Mouse (Mus musculus) liver, embryonic 13.5 days (tissue): ENCODE data around the gene Pappa2. TPM values are rescaled to one million over a fixed set of nuclear protein-coding genes. Genes with fewer than 3 reads are reported as not detected.

Source experiments
- ATAC-seq: fragments of 200-750 bp; cut with Nextera tagmentation; 2 replicates; pipeline ENCODE4 v1.8.0; 2017; ENCODE audit warnings: low read depth, mild to moderate bottlenecking, moderate number of reproducible peaks, moderate library complexity
- DNase-seq: peaks from one replicate; pipeline ENCODE4 v3.0.0; 2022
- H3K27ac ChIP-seq: fragments of 300-500 bp; sonication (generic); 2 replicates; pipeline ENCODE4 v1.5.1; 2015; ENCODE audit warnings: moderate library complexity, mild to moderate bottlenecking, inconsistent platforms
- H3K27me3 ChIP-seq: fragments of 300-500 bp; sonication (generic); 2 replicates; pipeline ENCODE4 v1.6.1; 2015; ENCODE audit warnings: mild to moderate bottlenecking, inconsistent platforms
- H3K36me3 ChIP-seq: fragments of 300-500 bp; sonication (generic); 2 replicates; pipeline ENCODE4 v1.6.1; 2015; ENCODE audit warnings: mild to moderate bottlenecking, inconsistent platforms
- H3K4me1 ChIP-seq: fragments of 300-500 bp; sonication (generic); replicated peaks from 2 replicates; pipeline ENCODE4 v1.6.1; 2015; ENCODE audit warnings: inconsistent platforms
- H3K4me2 ChIP-seq: fragments of 300-500 bp; sonication (generic); 2 replicates; pipeline ENCODE4 v1.6.1; 2015; ENCODE audit warnings: inconsistent platforms, mild to moderate bottlenecking, moderate library complexity
- H3K4me3 ChIP-seq: fragments of 300-500 bp; sonication (generic); replicated peaks from 2 replicates; pipeline ENCODE4 v1.5.1; 2015; ENCODE audit warnings: mild to moderate bottlenecking, inconsistent platforms
- H3K9ac ChIP-seq: fragments of 300-500 bp; sonication (generic); 2 replicates; pipeline ENCODE4 v1.6.1; 2015; ENCODE audit warnings: mild to moderate bottlenecking, inconsistent platforms
- H3K9me3 ChIP-seq: fragments of 300-500 bp; sonication (generic); replicated peaks from 2 replicates; pipeline ENCODE4 v1.6.1; 2016; ENCODE audit warnings: inconsistent platforms
- WGBS: fragments of 180-500 bp; shearing (Covaris S2); methylation state at CpG from one replicate; pipeline ENCODE4 v1.1.7; 2015; ENCODE audit not compliant: insufficient replicate concordance; 5-methylcytosine and 5-hydroxymethylcytosine counted together
- polyA plus RNA-seq: library from polyadenylated mRNA; unstranded; fragments of >200 nt; fragmentation: Nextera tagmentation; extraction: Ambion mirVana; gene quantifications from 2 replicates; pipeline ENCODE4 v1.2.1, GENCODE M21; 2015

Gene Pappa2
- polyA plus RNA-seq: 0.02 TPM in 1 of 2 replicates, not detected in the other

DNA sequence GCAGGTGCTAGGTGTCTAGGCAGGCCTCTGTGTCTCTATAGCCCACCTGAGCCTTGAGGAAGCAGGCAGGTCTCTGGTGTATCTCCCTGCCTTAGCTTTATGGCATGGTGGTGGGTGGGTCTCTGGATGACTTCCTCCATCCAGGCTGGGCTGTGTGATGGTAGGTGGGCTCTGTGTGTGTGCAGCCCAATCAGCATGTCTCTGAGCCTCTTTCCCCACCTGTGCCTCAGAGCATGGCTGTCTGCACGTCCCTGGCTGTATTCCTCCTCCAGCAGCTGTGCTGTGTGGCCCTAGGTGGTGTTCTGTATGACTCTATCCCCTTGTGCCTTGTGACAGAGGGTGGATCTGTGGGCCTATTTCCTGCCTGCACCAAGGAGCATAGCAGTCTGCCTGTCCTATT is at the start of gene Pappa2:
TSS of gene Pappa2 (minus strand) at position 101 of the 400 bp plus-strand sequence.
- H3K27ac ChIP-seq: no peak within 1 kb of the TSS
- no peaks in the 10 kb centered on the region for H3K4me1 ChIP-seq
- 19% methylated on average over 1 of the region's 1 CpGs for WGBS
- no peaks in the 10 kb centered on the region for H3K36me3 ChIP-seq
- ATAC-seq (no peak), DNase-seq (no peak)
- no peak within 1 kb of the TSS for H3K9ac ChIP-seq
- no peak within 1 kb of the TSS for H3K4me2 ChIP-seq
- no peaks in the 10 kb centered on the region for H3K9me3 ChIP-seq
- H3K4me3 ChIP-seq: no peak within 1 kb of the TSS
- H3K27me3 ChIP-seq: no peaks in the 10 kb centered on the region

DNA sequence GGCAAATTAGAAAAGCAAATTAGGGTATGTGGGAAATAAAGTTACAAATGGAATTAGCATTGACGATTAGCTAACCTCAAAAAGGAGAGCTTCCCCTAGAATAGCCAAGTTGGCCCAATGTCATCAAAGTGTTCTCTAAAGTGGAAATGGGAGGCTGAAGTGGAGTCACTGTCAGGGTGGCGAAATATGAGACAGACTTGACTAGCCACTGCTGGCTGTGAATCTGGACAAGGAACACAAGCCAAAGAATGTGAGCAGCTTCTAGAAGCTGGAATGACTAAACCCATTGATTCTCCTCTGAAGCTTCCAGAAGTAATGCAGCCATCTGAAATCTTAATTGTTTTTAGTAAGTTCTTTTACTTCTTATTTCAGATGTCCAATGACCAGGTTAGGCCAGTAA is 48.8 kb upstream of the Pappa2 start:
- DNase-seq: no peak
- Histone ChIP-seq H3K36me3 (no peaks in the 10 kb centered on the region), H3K27ac (no peak overlapping the region), H3K27me3 (no peaks in the 10 kb centered on the region), H3K4me2 (no peak overlapping the region), H3K4me3 (no peak overlapping the region), H3K9me3 (no peaks in the 10 kb centered on the region), H3K4me1 (no peaks in the 10 kb centered on the region), H3K9ac (no peak overlapping the region)
- 68% methylated on average over 2 of the region's 2 CpGs for WGBS
- no peak for ATAC-seq

DNA sequence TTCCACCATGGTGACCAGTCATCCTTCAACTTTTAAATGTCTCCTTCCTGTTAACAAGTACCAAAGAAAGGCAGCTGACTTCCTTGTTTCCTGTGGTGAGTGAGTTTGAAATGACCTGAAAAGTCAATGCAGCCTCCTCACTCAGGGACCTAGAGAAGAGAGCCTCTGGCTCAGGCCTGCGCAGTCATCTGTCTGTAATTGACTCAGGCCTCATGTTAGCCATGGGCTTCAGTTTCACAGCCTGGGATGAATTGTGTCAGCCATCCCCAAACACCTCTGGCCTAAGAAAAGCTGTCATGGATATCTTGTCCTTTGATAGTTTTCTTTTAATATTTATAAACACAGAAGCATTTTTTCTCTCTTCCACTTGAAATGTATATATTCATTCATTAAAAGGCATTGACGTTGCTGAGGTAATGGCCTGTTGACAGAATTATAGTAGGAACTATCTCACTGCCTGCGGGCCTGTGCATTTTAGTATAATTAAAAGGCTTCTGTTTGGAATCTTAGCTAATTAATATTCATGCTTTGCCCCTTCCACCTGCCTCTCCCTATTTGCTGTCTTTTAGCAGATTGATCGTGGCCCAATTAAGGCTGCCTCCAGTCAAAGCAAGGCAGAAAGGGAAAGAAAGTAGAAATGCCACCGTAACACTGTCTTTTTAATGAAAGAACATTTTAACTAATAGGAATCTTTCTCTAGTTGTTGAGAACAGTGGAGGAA is 34.8 kb upstream of the Pappa2 start:
- Histone ChIP-seq H3K4me1 (no peaks in the 10 kb centered on the region), H3K36me3 (no peaks in the 10 kb centered on the region), H3K9me3 (no peaks in the 10 kb centered on the region), H3K4me3 (no peak overlapping the region), H3K9ac (no peak overlapping the region), H3K4me2 (no peak overlapping the region), H3K27ac (no peak overlapping the region), H3K27me3 (no peaks in the 10 kb centered on the region)
- ATAC-seq: no peak
- 73% methylated on average over 5 of the region's 5 CpGs for WGBS
- no peak for DNase-seq

DNA sequence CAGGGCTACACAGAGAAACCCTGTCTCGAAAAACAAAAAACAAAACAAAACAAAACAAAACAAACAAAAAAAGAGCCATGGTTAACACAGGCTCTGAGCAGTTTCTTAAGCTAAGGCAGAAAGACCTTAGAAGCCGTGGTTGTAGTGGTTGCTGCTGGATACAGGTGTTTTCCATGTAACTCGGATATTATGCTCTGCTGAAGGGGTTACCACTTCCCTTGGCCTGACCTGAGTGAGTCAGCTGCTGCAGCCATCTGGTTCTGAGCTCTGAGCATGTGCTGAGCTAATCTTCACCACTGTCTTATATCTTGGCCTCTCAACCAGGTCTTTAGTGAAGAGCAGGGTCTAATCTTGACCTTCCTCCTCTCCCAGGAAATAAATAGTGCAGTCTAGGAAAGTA is 6.8 kb upstream of the Pappa2 start:
- H3K27me3 ChIP-seq: no peaks in the 10 kb centered on the region
- no peak overlapping the region for H3K27ac ChIP-seq
- ATAC-seq (no peak), DNase-seq (no peak)
- H3K4me3 ChIP-seq: no peak overlapping the region
- no peak overlapping the region for H3K9ac ChIP-seq
- no peaks in the 10 kb centered on the region for H3K4me1 ChIP-seq
- H3K36me3 ChIP-seq: no peaks in the 10 kb centered on the region
- H3K9me3 ChIP-seq: no peaks in the 10 kb centered on the region
- 47% methylated on average over 3 of the region's 3 CpGs for WGBS
- H3K4me2 ChIP-seq: no peak overlapping the region

DNA sequence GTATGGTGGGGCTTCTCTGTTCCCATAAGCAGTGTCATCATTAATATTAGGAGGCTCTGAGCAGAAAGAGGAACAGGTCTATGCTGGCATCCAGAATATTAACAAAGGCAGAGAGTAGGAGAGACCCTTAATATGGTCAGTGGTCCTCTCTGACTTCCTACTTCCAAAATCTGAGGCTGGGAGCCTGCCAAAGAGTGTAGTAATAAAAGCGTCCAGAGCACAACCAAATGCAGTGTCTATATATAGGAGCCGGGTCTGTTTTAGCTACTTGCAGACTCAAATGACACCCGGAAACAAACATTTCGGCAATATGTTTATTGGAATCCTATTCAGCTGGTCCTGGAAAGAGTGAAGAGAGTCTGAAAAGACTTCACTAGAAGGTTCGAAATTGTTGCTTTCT is 17.9 kb downstream of the Pappa2 start:
- no peak overlapping the region for H3K27ac ChIP-seq
- no peaks in the 10 kb centered on the region for H3K27me3 ChIP-seq
- no peak for DNase-seq
- H3K4me1 ChIP-seq: no peaks in the 10 kb centered on the region
- no peaks in the 10 kb centered on the region for H3K36me3 ChIP-seq
- no peak overlapping the region for H3K4me3 ChIP-seq
- 59% methylated on average over 5 of the region's 5 CpGs for WGBS
- no peaks in the 10 kb centered on the region for H3K9me3 ChIP-seq
- no peak for ATAC-seq
- no peak overlapping the region for H3K9ac ChIP-seq
- H3K4me2 ChIP-seq: no peak overlapping the region

DNA sequence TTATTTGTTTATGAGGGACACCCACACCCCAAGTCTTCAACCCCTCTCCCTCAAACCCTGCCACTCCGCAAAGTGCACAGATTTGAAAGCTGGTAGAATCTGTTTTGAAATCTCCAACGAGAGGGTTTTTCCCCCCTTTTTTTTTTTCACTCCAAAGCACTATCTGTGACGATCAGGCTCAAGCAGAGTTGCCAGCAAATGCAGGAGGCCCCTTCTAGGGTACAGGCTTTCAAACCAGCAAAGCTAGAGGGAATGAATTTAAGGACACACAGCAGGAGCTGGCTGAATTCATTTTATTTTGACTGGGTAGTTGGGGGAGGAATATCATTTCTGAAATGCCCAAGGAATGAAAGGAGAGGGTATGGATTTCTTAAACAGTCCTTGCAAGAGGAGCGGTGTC is 19.3 kb downstream of the Pappa2 start:
- ATAC-seq: no peak

DNA sequence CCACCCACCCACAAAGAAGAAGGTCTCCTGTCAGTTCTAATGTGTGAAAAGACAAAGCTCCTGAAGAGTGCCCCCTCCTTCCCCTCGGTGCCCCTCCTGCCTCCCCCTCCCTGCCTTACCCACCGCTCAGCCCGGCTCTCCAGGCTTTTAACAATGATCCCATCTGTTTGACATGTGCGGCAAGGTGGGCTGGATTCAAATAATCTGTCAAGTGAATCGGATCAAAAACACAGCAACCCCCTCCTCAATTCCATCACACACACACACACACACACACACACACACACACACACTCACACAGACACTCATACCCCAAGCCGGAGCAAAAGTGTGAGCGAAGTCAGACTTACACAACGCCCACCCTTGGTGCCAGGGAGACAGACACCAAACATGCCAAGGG is 19.7 kb downstream of the Pappa2 start:
- Histone ChIP-seq H3K27ac (no peak overlapping the region), H3K4me3 (no peak overlapping the region), H3K9ac (no peak overlapping the region), H3K4me2 (no peak overlapping the region), H3K36me3 (no peaks in the 10 kb centered on the region), H3K4me1 (no peaks in the 10 kb centered on the region), H3K27me3 (no peaks in the 10 kb centered on the region), H3K9me3 (no peaks in the 10 kb centered on the region)
- no peak for ATAC-seq
- 32% methylated on average over 8 of the region's 8 CpGs for WGBS
- no peak for DNase-seq

More for the DNA sequence above, 19.3 kb downstream of the Pappa2 start:
- Histone ChIP-seq H3K9ac (no peak overlapping the region), H3K4me3 (no peak overlapping the region), H3K9me3 (no peaks in the 10 kb centered on the region), H3K27me3 (no peaks in the 10 kb centered on the region), H3K36me3 (no peaks in the 10 kb centered on the region), H3K4me2 (no peak overlapping the region), H3K27ac (no peak overlapping the region), H3K4me1 (no peaks in the 10 kb centered on the region)
- 31% methylated on average over 4 of the region's 4 CpGs for WGBS
- DNase-seq: no peak

DNA sequence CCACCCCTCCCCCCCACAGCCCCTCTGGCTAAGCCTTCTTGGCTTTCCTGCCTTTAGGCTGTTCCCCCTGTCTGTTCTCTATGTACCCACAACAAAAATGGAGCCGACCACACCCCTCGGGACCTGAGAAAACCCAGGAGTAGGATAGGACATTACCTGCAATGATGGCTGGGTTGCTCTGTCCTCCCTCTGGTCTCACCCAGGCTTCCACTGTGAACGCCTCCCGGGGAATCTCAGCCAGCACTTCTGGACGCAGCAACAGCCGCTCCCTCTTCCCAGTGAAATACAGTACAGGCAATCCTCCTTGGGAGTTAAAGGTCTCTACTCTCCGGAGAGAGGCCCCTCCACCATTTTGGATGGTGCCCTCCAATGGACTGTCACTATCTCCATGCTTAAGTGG is 23.9 kb downstream of the Pappa2 start:
- no peaks in the 10 kb centered on the region for H3K36me3 ChIP-seq
- H3K27ac ChIP-seq: no peak overlapping the region
- H3K9ac ChIP-seq: no peak overlapping the region
- H3K4me1 ChIP-seq: no peaks in the 10 kb centered on the region
- WGBS: 61% methylated on average over 7 of the region's 7 CpGs
- no peaks in the 10 kb centered on the region for H3K27me3 ChIP-seq
- DNase-seq (no peak), ATAC-seq (no peak)
- H3K9me3 ChIP-seq: no peaks in the 10 kb centered on the region
- no peak overlapping the region for H3K4me2 ChIP-seq
- H3K4me3 ChIP-seq: no peak overlapping the region

DNA sequence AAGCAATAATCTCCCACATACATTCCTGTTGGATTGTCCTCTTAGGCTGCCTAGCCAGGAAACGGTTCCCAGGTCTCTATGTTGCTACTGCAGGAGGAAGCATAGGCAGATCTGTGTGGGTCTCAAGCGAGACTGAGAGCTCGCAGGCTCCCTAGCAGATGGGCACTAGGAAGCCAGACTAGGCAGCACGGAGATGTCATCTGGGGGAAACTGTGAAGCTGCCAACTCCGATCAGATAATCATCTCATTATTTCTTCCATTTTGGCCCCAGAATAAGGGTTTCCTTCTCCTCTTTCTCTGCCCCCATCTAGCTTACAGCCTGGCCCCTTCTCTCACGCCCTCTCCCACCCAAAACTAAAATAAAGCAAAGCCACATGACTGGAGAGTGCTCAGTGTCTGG is 25.5 kb downstream of the Pappa2 start:
- H3K9me3 ChIP-seq: no peaks in the 10 kb centered on the region

DNA sequence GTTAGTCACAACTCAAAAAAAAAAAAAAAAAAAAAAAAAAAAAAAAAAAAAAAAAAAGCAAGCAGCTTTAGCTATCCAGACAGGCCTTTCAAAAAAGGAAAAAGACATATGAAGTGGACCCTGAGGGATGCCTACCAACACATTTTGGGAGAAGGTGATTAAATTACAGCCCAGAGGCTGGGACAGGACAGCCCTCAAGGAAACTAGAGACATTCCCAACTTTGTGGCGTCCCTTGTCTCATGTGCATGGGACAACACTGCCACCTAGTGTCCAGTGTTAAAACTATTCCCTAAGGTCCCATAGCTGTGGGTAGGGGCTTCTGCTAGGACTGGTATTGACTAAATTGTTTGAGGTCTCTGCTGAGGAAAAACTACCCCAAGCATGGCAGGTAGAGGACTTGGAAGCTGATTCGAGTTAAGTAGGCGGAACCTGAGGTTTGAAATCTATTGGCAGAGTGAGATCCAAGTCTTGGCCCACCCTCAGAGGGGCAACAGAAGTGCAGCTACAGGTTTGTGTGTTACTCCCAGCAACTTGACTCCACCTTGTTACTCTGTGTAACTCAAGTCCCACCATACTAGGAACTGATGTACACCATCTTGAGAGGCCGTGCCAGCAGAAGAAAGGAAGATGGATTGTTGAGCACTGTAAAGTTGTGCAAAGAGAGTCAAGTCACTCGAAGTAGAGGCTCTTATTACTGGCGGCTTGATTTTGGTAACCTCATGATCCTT is 26.6 kb downstream of the Pappa2 start:
- H3K4me3 ChIP-seq: no peak overlapping the region
- no peaks in the 10 kb centered on the region for H3K9me3 ChIP-seq
- no peaks in the 10 kb centered on the region for H3K27me3 ChIP-seq
- H3K27ac ChIP-seq: no peak overlapping the region
- DNase-seq: no peak
- WGBS: 30% methylated on average over 6 of the region's 6 CpGs
- H3K4me1 ChIP-seq: no peaks in the 10 kb centered on the region
- no peak overlapping the region for H3K4me2 ChIP-seq
- ATAC-seq: no peak
- no peak overlapping the region for H3K9ac ChIP-seq
- no peaks in the 10 kb centered on the region for H3K36me3 ChIP-seq

More for the DNA sequence above, 25.5 kb downstream of the Pappa2 start:
- Histone ChIP-seq H3K4me2 (no peak overlapping the region), H3K27me3 (no peaks in the 10 kb centered on the region), H3K9ac (no peak overlapping the region), H3K4me3 (no peak overlapping the region), H3K27ac (no peak overlapping the region), H3K36me3 (no peaks in the 10 kb centered on the region), H3K4me1 (no peaks in the 10 kb centered on the region)
- WGBS: 48% methylated on average over 6 of the region's 6 CpGs
- DNase-seq: no peak
- no peak for ATAC-seq

DNA sequence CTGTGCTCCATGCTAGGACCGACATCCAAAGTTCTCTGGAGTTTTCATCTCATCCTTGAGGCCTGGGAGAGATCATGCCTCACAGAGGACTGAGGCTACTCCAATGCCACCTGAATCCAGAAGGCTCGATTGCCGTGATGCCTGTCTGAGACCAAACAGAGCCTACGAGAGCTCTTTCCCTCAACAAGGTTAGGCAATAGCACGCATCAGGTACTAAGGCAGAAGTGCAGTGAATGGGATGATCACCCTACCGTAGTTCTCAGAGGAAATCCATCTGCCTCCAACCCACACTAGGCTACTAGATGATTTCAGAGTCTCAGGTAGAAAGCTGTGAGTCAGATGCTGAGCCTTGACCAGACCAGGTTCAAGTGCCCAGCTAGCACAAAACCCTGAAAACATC is 31.2 kb downstream of the Pappa2 start:
- Histone ChIP-seq H3K9me3 (no peaks in the 10 kb centered on the region), H3K4me1 (no peaks in the 10 kb centered on the region), H3K4me2 (no peak overlapping the region), H3K27ac (no peak overlapping the region), H3K27me3 (no peaks in the 10 kb centered on the region), H3K4me3 (no peak overlapping the region), H3K36me3 (no peaks in the 10 kb centered on the region), H3K9ac (no peak overlapping the region)
- 53% methylated on average over 6 of the region's 6 CpGs for WGBS
- DNase-seq (no peak), ATAC-seq (no peak)
